Mouse (Mus musculus) embryo, embryonic 10 days (tissue): ENCODE data around the gene Slc6a5.

Experiments
- DNase-seq: peaks from one replicate; pipeline ENCODE4 v3.0.0-alpha.2; 2015; ENCODE audit warnings: low spot score

The Slc6a5 gene

DNA sequence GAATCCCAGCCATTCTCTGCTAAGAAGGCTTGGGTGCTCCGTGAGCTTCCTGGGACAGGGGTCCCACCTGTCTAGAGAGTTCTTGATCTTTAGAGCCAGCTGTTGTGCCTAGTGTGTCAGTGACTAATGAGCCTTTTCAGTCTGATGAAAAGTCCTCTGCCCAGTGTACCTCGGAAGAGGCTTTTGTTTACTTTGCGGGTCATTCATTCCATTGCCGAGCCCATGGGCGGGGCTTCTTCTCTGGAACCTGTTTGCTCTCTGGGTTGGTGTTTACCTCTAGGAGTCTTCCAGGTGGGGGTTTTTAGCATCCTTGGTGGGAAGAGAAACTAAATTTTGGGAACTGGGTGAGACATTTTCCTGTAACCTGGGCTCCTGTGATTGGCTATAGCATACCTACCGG is 74.8 kb downstream of the Slc6a5 start:
- DNase-seq: no peak

- no peak for DNase-seq
Observed at GRCm38 (mm10) chr7:49985947-49986346, 76.0 kb downstream of the Slc6a5 start.

DNA sequence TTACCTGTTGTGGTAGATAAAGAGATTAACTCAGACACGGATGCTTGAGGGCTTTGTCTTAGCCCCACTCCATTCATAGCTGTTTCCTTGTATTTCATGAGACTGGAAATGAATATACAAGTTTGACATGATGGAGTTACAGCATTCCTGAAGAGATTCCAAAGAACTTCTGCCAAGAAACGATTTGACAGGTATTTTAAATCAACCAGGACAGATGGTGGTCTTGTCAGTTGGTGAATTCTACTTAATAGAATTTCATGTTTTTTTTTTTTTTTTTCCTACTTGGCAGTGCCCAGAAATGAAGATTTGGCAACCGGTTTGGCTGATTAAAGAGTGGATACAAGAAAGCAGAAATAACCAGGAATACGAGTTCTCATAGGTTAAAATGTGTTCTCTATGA is 89.4 kb downstream of the Slc6a5 start:
- DNase-seq: no peak

- DNase-seq: no peak
Observed at GRCm38 (mm10) chr7:50005268-50005667, 95.3 kb downstream of the Slc6a5 start.
